Mouse (Mus musculus) frontal cortex, adult (tissue): ENCODE data around the gene Med22.

Experiments
- ATAC-seq: cut with Nextera tagmentation; 2 replicates; pipeline ENCODE4 v1.9.2; 2017; ENCODE audit warnings: mild to moderate bottlenecking, moderate library complexity, mixed read lengths; ENCODE audit not compliant: low TSS enrichment

Med22 gene

DNA sequence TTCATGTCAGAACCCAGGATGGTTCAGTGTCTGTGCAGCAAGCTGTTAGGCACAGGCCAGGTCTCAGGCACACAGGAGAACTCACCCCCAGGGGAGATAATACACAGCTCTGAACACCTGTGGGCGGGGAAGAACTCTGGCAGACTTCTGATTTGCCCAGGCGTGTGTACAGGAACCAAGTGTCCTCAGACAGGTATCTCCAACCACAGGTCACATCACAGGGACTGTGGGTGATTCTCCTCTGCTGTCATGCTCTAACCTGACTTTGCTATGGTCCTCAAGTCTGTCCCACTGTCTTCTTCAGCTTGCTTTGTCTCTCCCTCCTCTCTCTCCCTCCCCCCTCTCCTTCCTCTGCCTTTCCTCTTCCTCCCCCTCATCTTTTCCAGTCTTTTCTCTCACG, 45.6 kb downstream of the Med22 start, which contains the start of gene Abo:
Gene Abo, minus strand, starts transcription at position 101 of the 400 bp plus-strand sequence.
- no peak for ATAC-seq

DNA sequence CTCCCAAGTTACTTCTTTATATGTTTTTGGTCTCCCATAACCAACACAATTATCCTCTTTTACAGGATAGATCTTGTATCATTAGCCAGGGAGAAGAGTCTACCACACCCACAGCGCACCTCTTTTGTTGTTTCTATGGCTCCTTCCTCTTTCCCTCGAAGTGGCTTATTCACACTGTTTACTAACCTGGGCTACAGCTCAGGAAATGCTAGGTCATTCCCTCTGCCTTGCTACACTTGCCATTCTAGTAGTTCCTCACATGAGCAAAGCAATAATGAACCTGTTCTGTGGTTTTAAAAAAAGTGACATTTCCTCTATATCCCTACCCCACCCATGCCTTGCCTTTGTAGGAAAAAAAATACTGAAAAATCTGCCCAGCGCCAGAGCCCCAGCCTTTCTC, 47.6 kb downstream of the Med22 start:
- ATAC-seq, result no peak
